ENCODE assay signal across 12 mouse cellular contexts in genomic region chr7:24459843-24460242, GRCm38 (mm10). TPM values are rescaled to one million over a fixed set of nuclear protein-coding genes. Genes with fewer than 3 reads are reported as not detected.
A peak's percentile ranks its signal among the peaks of the same experiment; 100 is the strongest.
DNase-seq lines count a peak whose midpoint lies in the region; ATAC-seq and TF ChIP-seq lines count a peak whose summit lies in the region.
"Had no signal": no experiment of that assay in that cellular context is flagged by ENCODE, and none has a peak within 500 bp of the region (broad histone marks: within the 10 kb centered on the region; RNA-seq: fewer than 3 reads in every experiment).

No protein-coding gene starts in this region.

- ATAC-seq in kidney, embryonic 14.5 days (ENCODE audit: low FRiP score, low TSS enrichment), result no peak

- H3K36me3 ChIP-seq in kidney, embryonic 14.5 days (ENCODE audit: control insufficient read depth, insufficient read depth, low read length), result no peaks in the 10 kb centered on the region
- H3K36me3 ChIP-seq in myocyte (ENCODE audit: control insufficient read depth, insufficient read depth), result no peaks in the 10 kb centered on the region
- H3K36me3 ChIP-seq: neural tube, embryonic 12.5 days had no signal

- TF ChIP-seq CTCF in bone marrow, adult 2 months (IDR thresholded peaks at IDR 0.05; ENCODE audit: control insufficient read depth, insufficient read depth, low read length), result no peak

- no peak overlapping the region for H3ac ChIP-seq in myocyte (ENCODE audit: control insufficient read depth, insufficient read length)

- 0 out of 2 replicates have a peak, but pooled peaks cover 14% of the 10 kb centered on the region for H3K4me1 ChIP-seq in kidney, embryonic 14.5 days (ENCODE audit: control insufficient read depth, insufficient read depth, low read length)
- peaks cover 9% of the 10 kb centered on the region for H3K4me1 ChIP-seq in bone marrow, adult 2 months (ENCODE audit: control insufficient read depth, insufficient read depth, low read length)

- H3K4me2 ChIP-seq in kidney, embryonic 14.5 days (replicated peaks; ENCODE audit: low read depth, low read length), result no peak overlapping the region
- H3K4me2 ChIP-seq in myocyte (ENCODE audit: low read depth), result peak overlapping the region; percentile 66
- H3K4me2 ChIP-seq: neural tube, embryonic 12.5 days had no signal

- H3K9ac ChIP-seq in kidney, embryonic 14.5 days (ENCODE audit: low read depth, low read length), result no peak overlapping the region
- H3K9ac ChIP-seq: neural tube, embryonic 12.5 days had no signal

- no peaks in the 10 kb centered on the region for H3K27me3 ChIP-seq in kidney, embryonic 14.5 days (ENCODE audit: control insufficient read depth, insufficient read depth, low read length)
- no peaks in the 10 kb centered on the region for H3K27me3 ChIP-seq in myocyte (ENCODE audit: control insufficient read depth, insufficient read depth, insufficient read length)
- H3K27me3 ChIP-seq: neural tube, embryonic 12.5 days had no signal

- DNase-seq in kidney, adult 11 months, result peak; percentile 39
- peak; percentile 60 for DNase-seq in large intestine, adult 2 months (ENCODE audit: low read depth, low spot score)
- no peak for DNase-seq in cerebellum, adult 9-10 months
- DNase-seq in c-Kit-positive CD71-positive TER-119-positive erythroid progenitor cells, embryonic 14.5 days (ENCODE audit: low spot score), result no peak
- no peak for DNase-seq in spleen, adult 12 weeks (ENCODE audit: low spot score)
- DNase-seq: cerebellum, postnatal 14 days had no signal

- TF ChIP-seq POLR2A in bone marrow, adult 2 months (IDR thresholded peaks at IDR 0.05; ENCODE audit: borderline replicate concordance, control insufficient read depth, low read depth, low read length), result no peak
- TF ChIP-seq POLR2A in myocyte (IDR thresholded peaks at IDR 0.05; ENCODE audit: insufficient read length, low read depth), result no peak

- 41% methylated on average over 3 of the region's 3 CpGs for WGBS in kidney, embryonic 14.5 days
- 64% methylated on average over 3 of the region's 3 CpGs for WGBS in bone marrow, adult 2 months
- WGBS in large intestine, adult 2 months, result 10% methylated on average over 3 of the region's 3 CpGs

- H3K9me3 ChIP-seq in kidney, embryonic 14.5 days (ENCODE audit: control insufficient read depth, low read length), result no peaks in the 10 kb centered on the region
- H3K9me3 ChIP-seq: neural tube, embryonic 12.5 days had no signal

- H3K27ac ChIP-seq in kidney, embryonic 14.5 days (ENCODE audit: low read depth, low read length), result no peak overlapping the region
- peak overlapping the region; percentile 85 for H3K27ac ChIP-seq in bone marrow, adult 2 months (ENCODE audit: control insufficient read depth, insufficient read depth, low read depth, low read length, poor library complexity)
- H3K27ac ChIP-seq: neural tube, embryonic 12.5 days had no signal

- peaks cover 17% of the 10 kb centered on the region for H3K79me2 ChIP-seq in myocyte (ENCODE audit: control insufficient read depth, insufficient read depth)

- no peak overlapping the region for H3K4me3 ChIP-seq in kidney, embryonic 14.5 days (ENCODE audit: low read length)
- no peak overlapping the region for H3K4me3 ChIP-seq in bone marrow, adult 2 months (replicated peaks; ENCODE audit: control insufficient read depth, low read depth, low read length)
- no peak overlapping the region for H3K4me3 ChIP-seq in myocyte
- H3K4me3 ChIP-seq: neural tube, embryonic 12.5 days had no signal

TF ChIP-seq in myocyte, 11 proteins besides CTCF, POLR2A, EP300 and RAD21:
- TF ChIP-seq REST (IDR thresholded peaks at IDR 0.05; ENCODE audit: insufficient read depth, insufficient read length) (no peak), MYOD1 (IDR thresholded peaks at IDR 0.05; ENCODE audit: control insufficient read depth in 1 of 3, insufficient read length in 2 of 3, low read depth in 2 of 3) (no peak), SRF (IDR thresholded peaks at IDR 0.05; ENCODE audit: control insufficient read depth, insufficient read length, low read depth) (no peak), E2F4 (IDR thresholded peaks at IDR 0.05; ENCODE audit: insufficient read depth) (no peak), MAX (IDR thresholded peaks at IDR 0.05; ENCODE audit: low read depth) (no peak), USF1 (IDR thresholded peaks at IDR 0.05; ENCODE audit: low read depth) (no peak), TCF12 (IDR thresholded peaks at IDR 0.05; ENCODE audit: insufficient read depth, poor library complexity, severe bottlenecking) (no peak), TCF3 (IDR thresholded peaks at IDR 0.05; ENCODE audit: insufficient read length, low read depth) (no peak), POLR2AphosphoS2 (IDR thresholded peaks at IDR 0.05; ENCODE audit: insufficient read length, low read depth) (no peak), CEBPB (IDR thresholded peaks at IDR 0.05; ENCODE audit: insufficient read depth, poor library complexity, severe bottlenecking) (no peak), MYOG (IDR thresholded peaks at IDR 0.05; ENCODE audit: control insufficient read depth in 1 of 3, insufficient read depth in 1 of 3, insufficient read length in 2 of 3, low read depth in 2 of 3) (no peak)

RNA-seq across cellular contexts. Expression of gene Plaur, which starts 2.4 kb away (rescaled TPM):
- polyA plus RNA-seq in kidney, embryonic 14.5 days (2014; fragmentation: Nextera tagmentation; extraction: Ambion mirVana), result 14.1 TPM in 2 replicates
- polyA plus RNA-seq in bone marrow, adult 2 months (2011; ENCODE audit: insufficient read depth, insufficient read length, low replicate concordance, missing spikeins), result 31.6 and 85.4 TPM in 2 replicates
- 10.6 and 11.6 TPM in 2 replicates for polyA plus RNA-seq in large intestine, adult 2 months (2012; rRNA removed)
- polyA plus RNA-seq in myocyte (2012; fragmentation: generic; extraction: Trizol), result 32.5 TPM
- polyA plus RNA-seq: testis, adult 2 months had no signal

RNA-seq across cellular contexts. Expression of gene Irgc1, which starts 7.7 kb away (rescaled TPM):
- polyA plus RNA-seq in kidney, embryonic 14.5 days (2014; fragmentation: Nextera tagmentation; extraction: Ambion mirVana), result not detected in 2 replicates
- not detected in 2 replicates for polyA plus RNA-seq in bone marrow, adult 2 months (2011; ENCODE audit: insufficient read depth, insufficient read length, low replicate concordance, missing spikeins)
- 0.84 TPM in 1 of 2 replicates, not detected in the other for polyA plus RNA-seq in large intestine, adult 2 months (2012; rRNA removed)
- 0.32 TPM for polyA plus RNA-seq in myocyte (2012; fragmentation: generic; extraction: Trizol)
- polyA plus RNA-seq: neural tube, embryonic 12.5 days had no signal

RNA-seq across cellular contexts. Expression of gene Cadm4, which starts 22.0 kb away (rescaled TPM):
- 1.5 and 5.9 TPM in 2 replicates for polyA plus RNA-seq in kidney, embryonic 14.5 days (2014; fragmentation: Nextera tagmentation; extraction: Ambion mirVana)
- 1.4 TPM in 1 of 2 replicates, not detected in the other for polyA plus RNA-seq in bone marrow, adult 2 months (2011; ENCODE audit: insufficient read depth, insufficient read length, low replicate concordance, missing spikeins)
- 2.0 and 2.7 TPM in 2 replicates for polyA plus RNA-seq in large intestine, adult 2 months (2012; rRNA removed)
- polyA plus RNA-seq in myocyte (2012; fragmentation: generic; extraction: Trizol), result 54.4 TPM

RNA-seq across cellular contexts. Expression of gene Zfp428, which starts 47.0 kb away (rescaled TPM):
- polyA plus RNA-seq in kidney, embryonic 14.5 days (2014; fragmentation: Nextera tagmentation; extraction: Ambion mirVana), result 54.5 and 70.3 TPM in 2 replicates
- polyA plus RNA-seq in bone marrow, adult 2 months (2011; ENCODE audit: insufficient read depth, insufficient read length, low replicate concordance, missing spikeins), result 2.5 and 3.1 TPM in 2 replicates
- 6.7 and 7.4 TPM in 2 replicates for polyA plus RNA-seq in large intestine, adult 2 months (2012; rRNA removed)
- 30.0 TPM for polyA plus RNA-seq in myocyte (2012; fragmentation: generic; extraction: Trizol)

RNA-seq across cellular contexts. Expression of gene AC161166.1, which starts 52.4 kb away (rescaled TPM):
- 0.17 and 0.61 TPM in 2 replicates for polyA plus RNA-seq in kidney, embryonic 14.5 days (2014; fragmentation: Nextera tagmentation; extraction: Ambion mirVana)
- polyA plus RNA-seq in bone marrow, adult 2 months (2011; ENCODE audit: insufficient read depth, insufficient read length, low replicate concordance, missing spikeins), result not detected in 2 replicates
- polyA plus RNA-seq in large intestine, adult 2 months (2012; rRNA removed), result not detected in 2 replicates
- 0.10 TPM for polyA plus RNA-seq in myocyte (2012; fragmentation: generic; extraction: Trizol)
- polyA plus RNA-seq: frontal cortex, adult 2 months had no signal

Comparison
In these comparisons a context has a peak if more than half of its experiments do, and no peak if none do; other contexts are left out.
1. DNase-seq: peak in kidney, adult 11 months (single experiment) and large intestine, adult 2 months (single experiment); none in cerebellum, adult 9-10 months (single experiment), c-Kit-positive CD71-positive TER-119-positive erythroid progenitor cells, embryonic 14.5 days (single experiment) and spleen, adult 12 weeks (single experiment).